Mouse (Mus musculus): ENCODE measurements around the gene Smad6.

Smad6 gene

GRCm38 (mm10) chr9:63989641-63990040 lies 32.2 kb downstream of the Smad6 start:
- intact Hi-C loops (cut with DNase I) = no loop called here

GRCm38 (mm10) chr9:63989214-63989613 lies 32.6 kb downstream of the Smad6 start:
- intact Hi-C loops (cut with DNase I) = no loop called here

GRCm38 (mm10) chr9:63985125-63985524 lies 36.7 kb downstream of the Smad6 start:
- intact Hi-C loops (cut with DNase I) = no loop called here

DNA sequence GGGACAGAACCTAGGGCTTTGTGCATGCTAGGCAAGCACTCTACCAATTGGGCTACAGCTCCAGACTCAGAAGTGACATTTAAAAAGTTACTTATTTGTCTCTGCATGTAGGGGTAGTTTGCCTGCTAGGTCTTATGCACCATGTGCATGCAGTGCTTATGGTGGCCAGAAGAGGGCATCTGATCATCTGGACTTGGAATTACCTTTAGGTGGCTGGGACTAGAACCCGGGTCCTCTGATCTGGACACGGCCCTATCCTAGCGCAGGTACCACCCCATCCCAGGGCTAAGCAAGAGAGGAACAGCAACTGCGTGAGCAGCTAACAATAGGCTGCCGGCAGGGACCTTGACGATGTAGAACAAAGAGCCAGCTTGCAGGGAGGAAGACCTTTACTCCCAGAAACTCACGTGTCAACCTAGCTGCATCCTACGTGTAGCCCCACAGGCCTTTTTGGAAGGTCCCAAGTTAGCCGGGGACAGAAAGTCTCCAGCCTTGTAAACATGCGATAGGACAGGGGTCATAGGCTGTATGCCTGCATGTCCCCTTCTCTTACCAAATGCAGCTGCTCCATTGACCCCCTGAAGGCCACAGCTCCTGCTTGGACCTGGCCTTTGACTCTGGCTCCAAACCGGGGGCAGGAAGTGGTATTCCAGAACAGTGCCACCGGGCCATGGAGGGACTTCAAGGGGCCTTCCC lies 38.8 kb downstream of the Smad6 start:
- intact Hi-C loops (cut with DNase I) = no loop called here

- intact Hi-C loops (cut with DNase I) = no loop called here
These were observed 39.9 kb downstream of the Smad6 start for GRCm38 (mm10) chr9:63981912-63982311.

DNA sequence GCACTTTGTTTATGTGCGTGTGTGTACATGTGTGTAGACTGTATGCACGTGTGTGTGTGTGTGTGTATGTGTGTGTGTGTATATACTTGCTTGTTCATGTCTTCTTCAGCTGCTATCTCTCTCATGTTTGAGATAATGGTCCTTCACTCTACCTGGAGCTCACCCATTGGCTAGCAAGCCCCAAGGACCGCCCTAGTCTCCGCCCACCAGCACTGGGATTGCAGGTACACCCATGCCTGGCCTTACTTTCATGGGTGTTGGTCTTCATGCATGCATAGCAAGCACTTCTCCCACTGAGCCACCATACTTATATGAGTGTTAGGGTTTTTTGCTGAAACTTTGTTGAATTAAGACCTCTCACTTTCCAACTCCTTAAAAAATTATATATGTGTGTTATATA lies 40.5 kb downstream of the Smad6 start:
- intact Hi-C loops (cut with DNase I) = no loop called here

DNA sequence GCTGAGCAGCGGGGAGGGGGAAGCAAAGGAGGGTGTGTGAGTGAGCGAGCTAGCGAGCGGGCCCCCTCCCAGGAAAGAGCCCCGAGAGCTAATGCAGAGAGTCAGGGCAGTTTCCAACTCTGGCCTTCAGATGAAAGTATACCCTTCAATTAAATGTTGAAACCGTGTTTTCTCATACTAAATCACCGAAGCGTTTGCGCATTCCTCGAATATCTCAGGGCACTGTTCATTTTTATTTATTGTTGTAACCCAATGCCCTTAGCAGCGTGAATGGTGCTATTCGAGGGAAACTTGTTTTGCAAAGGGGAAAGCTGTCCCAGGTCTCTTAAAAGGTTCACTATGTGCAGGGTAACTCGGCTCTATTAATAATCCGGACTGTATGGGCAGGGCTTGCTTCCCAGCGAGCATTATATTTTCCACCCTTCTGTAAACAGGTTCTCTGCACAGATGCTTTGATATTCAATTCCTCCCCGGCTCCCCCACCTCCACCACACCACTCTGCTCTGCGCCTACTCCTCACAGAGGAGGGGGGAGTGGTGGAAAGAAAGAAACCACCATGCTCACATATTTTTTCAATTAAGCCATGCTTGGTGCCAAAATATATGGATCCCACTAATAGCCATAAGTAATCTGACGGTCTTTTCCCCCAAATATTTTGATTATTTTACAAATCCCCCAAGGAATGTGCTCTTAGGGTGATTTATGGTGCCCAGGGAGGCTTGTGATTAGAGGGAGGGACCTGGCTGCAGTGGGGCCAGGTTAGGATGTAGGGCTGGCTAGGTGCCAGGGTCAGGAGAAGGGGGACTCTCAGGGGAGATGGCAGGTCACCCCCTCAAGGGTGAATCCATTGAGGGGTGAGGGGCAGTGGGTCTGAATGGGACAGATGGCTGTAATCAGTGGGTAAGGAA lies 41.4 kb downstream of the Smad6 start:
- intact Hi-C loops (cut with DNase I) = no loop called here

DNA sequence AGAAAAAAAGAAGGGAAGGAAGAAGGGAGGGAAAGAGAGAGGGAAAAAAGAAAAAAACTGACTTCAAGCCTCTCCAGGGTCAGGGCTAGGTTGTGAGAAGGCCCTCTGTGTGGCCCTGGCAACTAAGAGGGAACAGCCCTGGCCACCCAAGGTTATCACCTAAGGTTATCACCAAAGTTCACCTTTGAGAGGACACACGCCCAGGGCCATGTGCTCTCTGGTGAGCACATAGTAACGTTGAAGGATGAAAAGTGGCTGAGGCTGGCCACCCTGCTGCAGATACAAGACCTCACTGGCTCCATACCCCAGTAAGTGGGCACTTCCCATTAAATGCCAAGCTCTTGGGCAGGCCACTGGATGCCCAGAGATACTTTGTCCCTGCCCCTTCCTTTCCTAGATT lies 42.6 kb downstream of the Smad6 start:
- intact Hi-C loops (cut with DNase I) = loop anchor here (5.0 kb wide), 1 partner anchor 33 kb away; no protein-coding TSS in a partner anchor

GRCm38 (mm10) chr9:63978682-63979081 lies 43.2 kb downstream of the Smad6 start:
- intact Hi-C loops (cut with DNase I) = loop anchor here (5.0 kb wide), 1 partner anchor 34 kb away; no protein-coding TSS in a partner anchor

DNA sequence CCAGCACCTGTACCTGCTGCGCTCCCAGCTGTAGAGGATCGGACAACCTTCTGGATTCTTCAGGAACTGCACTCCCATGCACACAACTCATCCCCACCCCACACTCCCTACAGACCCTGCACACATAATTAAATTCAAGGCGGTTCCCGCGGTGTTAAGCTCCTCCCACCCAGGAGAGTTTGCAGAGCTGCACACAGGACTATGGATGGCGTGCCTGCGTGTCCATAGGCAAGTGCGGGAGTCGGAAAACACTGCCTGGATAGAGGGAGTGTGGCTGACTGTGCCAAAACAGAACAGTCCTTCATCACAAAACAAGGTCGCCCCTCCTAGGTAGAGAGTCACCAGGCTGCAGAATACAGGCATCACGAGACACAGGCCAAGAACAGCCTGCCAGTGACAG lies 45.9 kb downstream of the Smad6 start:
- intact Hi-C loops (cut with DNase I) = loop anchor here (5.0 kb wide), 1 partner anchor 36 kb away; no protein-coding TSS in a partner anchor

DNA sequence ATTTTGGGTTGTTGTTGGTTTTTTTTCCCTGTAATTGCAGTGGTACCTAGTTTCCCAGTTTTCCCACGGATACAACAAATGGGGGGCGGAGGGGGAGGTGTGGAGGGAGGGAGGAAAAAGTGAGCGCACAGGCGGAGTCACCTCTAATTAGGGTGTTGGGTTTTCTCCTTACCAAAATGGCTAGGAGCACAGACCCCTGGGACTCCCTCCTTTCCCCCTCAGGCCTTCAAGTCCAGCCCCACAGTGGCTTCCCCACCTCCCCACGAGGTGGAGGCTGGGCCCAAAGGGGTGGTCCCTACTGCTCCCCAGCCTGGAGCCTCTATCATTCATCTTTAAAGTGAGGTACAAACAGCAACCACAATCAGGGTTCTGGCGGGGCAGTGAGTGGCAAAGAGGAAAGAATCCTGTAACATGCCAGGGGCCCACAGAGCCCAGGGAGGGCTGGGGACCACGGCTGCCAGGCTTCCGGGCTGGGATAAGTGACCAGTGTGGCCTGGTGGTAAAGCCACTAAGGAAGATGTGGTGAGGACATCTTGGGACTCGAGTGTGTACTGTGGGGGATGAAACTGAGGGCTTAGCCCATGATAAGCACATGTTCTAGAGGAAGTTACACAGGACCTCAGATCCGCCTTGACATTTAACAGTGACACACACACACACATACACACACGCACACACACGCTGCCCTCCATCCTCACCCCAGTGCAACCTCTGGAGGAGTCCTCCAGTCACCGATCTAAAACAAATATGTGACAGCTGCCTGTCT lies 47.4 kb downstream of the Smad6 start:
- intact Hi-C loops (cut with DNase I) = loop anchor here (5.0 kb wide), 1 partner anchor 38 kb away; no protein-coding TSS in a partner anchor

- intact Hi-C loops (cut with DNase I) = no loop called here
These were observed 48.1 kb downstream of the Smad6 start for GRCm38 (mm10) chr9:63973662-63974190.

DNA sequence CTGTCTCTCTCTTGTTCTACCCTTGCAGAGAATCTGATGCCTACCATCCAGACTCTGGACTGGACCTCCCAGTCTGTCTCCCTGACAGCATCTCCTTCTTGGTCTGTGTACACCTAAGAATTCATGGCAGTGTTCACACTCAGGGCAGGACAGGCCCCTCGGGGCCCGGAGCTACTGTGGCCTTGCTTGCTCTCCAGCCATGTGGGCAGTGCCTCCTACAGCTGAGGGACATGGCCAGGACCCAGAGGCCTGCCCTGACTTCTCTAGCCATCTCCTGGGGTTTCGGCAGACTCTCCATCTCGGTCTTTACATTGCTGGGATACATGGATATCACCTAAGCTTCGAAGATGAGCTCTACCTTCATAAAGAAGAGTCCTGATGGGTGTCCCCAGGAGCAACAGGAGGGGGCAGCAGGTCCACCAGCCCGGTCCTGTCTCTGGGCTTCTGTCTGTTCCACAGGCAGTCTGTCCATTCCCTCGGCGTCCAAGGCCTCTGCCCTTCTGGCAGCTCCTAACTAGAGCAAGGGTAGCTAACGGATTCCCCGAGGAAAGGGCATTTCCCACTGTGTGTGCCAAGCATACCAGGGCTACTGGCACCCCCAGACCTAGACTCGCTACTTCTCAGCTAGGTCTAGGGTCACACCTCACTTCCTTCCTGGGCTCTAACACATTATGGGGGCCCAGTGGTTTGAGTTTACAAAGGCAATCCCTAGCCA lies 49.1 kb downstream of the Smad6 start:
- intact Hi-C loops (cut with DNase I) = no loop called here

DNA sequence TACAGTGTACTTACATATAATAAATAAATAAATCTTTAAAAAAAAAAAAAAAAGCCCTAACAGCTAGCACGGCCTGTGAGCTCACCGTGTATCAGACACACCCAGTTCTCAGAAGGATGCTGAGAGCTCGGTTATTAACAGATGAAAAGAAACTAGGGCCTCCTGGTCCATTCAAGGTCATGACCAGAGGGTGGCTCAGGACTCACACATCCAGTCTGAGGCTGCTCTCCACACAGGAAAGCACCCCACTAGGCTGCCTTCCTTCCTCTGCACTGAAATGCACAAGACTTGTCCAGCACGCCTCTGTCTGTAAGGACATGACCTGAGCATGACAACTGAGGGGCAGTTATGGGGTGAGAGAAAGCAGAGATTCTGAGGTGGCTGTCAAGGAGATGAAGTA lies 50.3 kb downstream of the Smad6 start:
- intact Hi-C loops (cut with DNase I) = no loop called here

- intact Hi-C loops (cut with DNase I) = no loop called here
These were observed 51.0 kb downstream of the Smad6 start for GRCm38 (mm10) chr9:63970836-63971235.

GRCm38 (mm10) chr9:63970388-63970787 lies 51.5 kb downstream of the Smad6 start:
- intact Hi-C loops (cut with DNase I) = no loop called here

- intact Hi-C loops (cut with DNase I) = no loop called here
These were observed 52.4 kb downstream of the Smad6 start for GRCm38 (mm10) chr9:63969467-63969866.

GRCm38 (mm10) chr9:63968592-63968991 lies 53.3 kb downstream of the Smad6 start:
- intact Hi-C loops (cut with DNase I) = no loop called here

- intact Hi-C loops (cut with DNase I) = no loop called here
These were observed 54.3 kb downstream of the Smad6 start for GRCm38 (mm10) chr9:63967408-63968172.

GRCm38 (mm10) chr9:63965579-63965981 lies 56.3 kb downstream of the Smad6 start:
- intact Hi-C loops (cut with DNase I) = no loop called here

Measured in adrenal gland (tissue).